In the genomic region with DNA sequence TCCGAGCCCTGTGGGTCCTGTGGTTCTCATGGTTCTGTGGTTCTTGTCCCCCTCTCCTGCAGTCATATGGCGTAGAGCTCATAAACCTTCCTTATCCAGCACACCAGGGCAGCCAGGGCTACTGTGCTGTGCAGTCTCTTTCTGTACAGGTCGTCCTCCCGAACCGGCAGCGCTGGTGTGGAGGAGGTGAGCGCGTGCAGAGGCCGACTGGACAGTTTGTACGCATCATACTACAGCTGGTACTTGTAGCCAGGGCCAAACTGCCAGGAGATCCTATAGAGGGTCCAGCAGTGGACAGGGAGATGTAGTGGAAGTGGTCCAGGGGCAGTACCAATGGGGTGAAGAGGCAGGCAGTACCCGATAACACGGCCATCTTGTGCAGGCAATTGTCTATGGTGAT, we compare ENCODE assay signal across 26 mouse cellular contexts. TPM values are rescaled to one million over a fixed set of nuclear protein-coding genes. Genes with fewer than 3 reads are reported as not detected.
DNase-seq lines count a peak whose midpoint lies in the region; ATAC-seq and TF ChIP-seq lines count a peak whose summit lies in the region.
"Had no signal": no experiment of that assay in that cellular context is flagged by ENCODE, and none has a peak within 500 bp of the region (broad histone marks: within the 10 kb centered on the region; RNA-seq: fewer than 3 reads in every experiment).

No protein-coding gene starts in this region.

- no peaks in the 10 kb centered on the region for H3K27me3 ChIP-seq in neural tube, embryonic 13.5 days
- no peaks in the 10 kb centered on the region for H3K27me3 ChIP-seq in neural tube, embryonic 15.5 days (replicated peaks)
- H3K27me3 ChIP-seq: CH12.LX; forebrain, embryonic 13.5 days; hindbrain, embryonic 15.5 days had no signal

- H3K4me3 ChIP-seq in gastrocnemius, adult 2 months: no peak overlapping the region
- H3K4me3 ChIP-seq in neural tube, embryonic 13.5 days: no peak overlapping the region
- H3K4me3 ChIP-seq in neural tube, embryonic 15.5 days (replicated peaks): no peak overlapping the region
- H3K4me3 ChIP-seq: forebrain, embryonic 10.5 days; forebrain, embryonic 13.5 days; heart, embryonic 12.5 days; heart, embryonic 15.5 days; hindbrain, embryonic 10.5 days; hindbrain, embryonic 15.5 days had no signal

- no peak overlapping the region for H3K27ac ChIP-seq in gastrocnemius, adult 2 months
- H3K27ac ChIP-seq in neural tube, embryonic 13.5 days (replicated peaks): peak overlapping the region; percentile 59; the same call in 1 of the 2 replicates
- H3K27ac ChIP-seq in neural tube, embryonic 15.5 days (replicated peaks): no peak overlapping the region; the same call in 1 of the 2 replicates
- H3K27ac ChIP-seq: forebrain, embryonic 10.5 days; forebrain, embryonic 13.5 days; heart, embryonic 15.5 days; hindbrain, embryonic 10.5 days had no signal

- no peak for TF ChIP-seq CTCF in gastrocnemius, adult 2 months (IDR thresholded peaks at IDR 0.05)

- DNase-seq in gastrocnemius, adult 2 months: peak; percentile 12
- no peak for DNase-seq in gastrocnemius, adult 8-10 months (ENCODE audit: low spot score in 2 of 2)
- DNase-seq in heart, adult 11 months: peak; percentile 89
- no peak for DNase-seq in heart, adult 8-10 months (ENCODE audit: low spot score)
- DNase-seq in urinary bladder, postnatal 4 days (ENCODE audit: low spot score in 2 of 2): no peak
- DNase-seq: adrenal gland, adult 2 months; adrenal gland, postnatal 36 days; B cell, adult 2 months; cerebellum, adult 18-20 months; cerebellum, adult 9-10 months; gastrocnemius, postnatal 25 days; heart, postnatal 10 days; heart, postnatal 36 days had no signal

- no peaks in the 10 kb centered on the region for H3K36me3 ChIP-seq in neural tube, embryonic 13.5 days
- no peaks in the 10 kb centered on the region for H3K36me3 ChIP-seq in neural tube, embryonic 15.5 days
- H3K36me3 ChIP-seq: forebrain, embryonic 10.5 days; G1E; heart, embryonic 12.5 days; heart, embryonic 15.5 days; hindbrain, embryonic 10.5 days; hindbrain, embryonic 15.5 days had no signal

- no peak overlapping the region for H3K4me2 ChIP-seq in neural tube, embryonic 13.5 days
- H3K4me2 ChIP-seq in neural tube, embryonic 15.5 days: no peak overlapping the region
- H3K4me2 ChIP-seq: forebrain, embryonic 13.5 days; heart, embryonic 12.5 days; heart, embryonic 15.5 days; hindbrain, embryonic 15.5 days had no signal

- peaks cover 33% of the 10 kb centered on the region for H3K4me1 ChIP-seq in neural tube, embryonic 13.5 days (replicated peaks)
- H3K4me1 ChIP-seq in neural tube, embryonic 15.5 days: peaks cover 25% of the 10 kb centered on the region

- H3K9me3 ChIP-seq in neural tube, embryonic 13.5 days: no peaks in the 10 kb centered on the region
- no peaks in the 10 kb centered on the region for H3K9me3 ChIP-seq in neural tube, embryonic 15.5 days (replicated peaks)
- H3K9me3 ChIP-seq: forebrain, embryonic 10.5 days; forebrain, embryonic 13.5 days; G1E; heart, embryonic 12.5 days; heart, embryonic 15.5 days; hindbrain, embryonic 10.5 days; hindbrain, embryonic 15.5 days had no signal

- H3K9ac ChIP-seq in neural tube, embryonic 13.5 days: no peak overlapping the region
- H3K9ac ChIP-seq in neural tube, embryonic 15.5 days (replicated peaks): no peak overlapping the region
- H3K9ac ChIP-seq: forebrain, embryonic 13.5 days; heart, embryonic 12.5 days; heart, embryonic 15.5 days; hindbrain, embryonic 15.5 days had no signal

- intact Hi-C loops in gastrocnemius, adult 2 months (cut with DNase I): no loop called here

- 87% methylated on average over 12 of the region's 12 CpGs for WGBS in neural tube, embryonic 13.5 days
- WGBS in neural tube, embryonic 15.5 days: 83% methylated on average over 12 of the region's 12 CpGs

- no peak for ATAC-seq in neural tube, embryonic 13.5 days (ENCODE audit: low read depth)
- no peak for ATAC-seq in neural tube, embryonic 15.5 days (ENCODE audit: low FRiP score)
- ATAC-seq: forebrain, embryonic 13.5 days; forebrain, embryonic 16.5 days; intestine, postnatal 0 days had no signal

RNA-seq across cellular contexts. Expression of gene Pld4, which starts 9.5 kb away (rescaled TPM):
- total RNA-seq in gastrocnemius, adult 2 months (2021): 1 to 10 TPM; 1.7 to 4.0 TPM
- total RNA-seq in gastrocnemius, adult 8-10 months (2022): 1 to 10 TPM in 3 of 4 experiments, under 1 TPM in 1; 0.48 to 2.5 (median 1.7) TPM
- 1 to 10 TPM; 3.4 to 8.1 (median 4.3) TPM for total RNA-seq in heart, adult 8-10 months (2022)
- polyA plus RNA-seq in neural tube, embryonic 13.5 days (2015; fragmentation: Nextera tagmentation; extraction: Ambion mirVana): 6.7 and 8.6 TPM in 2 replicates
- polyA plus RNA-seq in neural tube, embryonic 15.5 days (2015; fragmentation: Nextera tagmentation; extraction: Ambion mirVana): 8.4 and 42.0 TPM in 2 replicates

RNA-seq across cellular contexts. Expression of gene Cep170b, which starts 30.7 kb away (rescaled TPM):
- 10 to 100 TPM in 1 of 2 experiments, 1 to 10 TPM in 1; 9.8 to 13.6 TPM for total RNA-seq in gastrocnemius, adult 2 months (2021)
- 10 to 100 TPM in 3 of 4 experiments, 1 to 10 TPM in 1; 9.8 to 18.4 (median 12.5) TPM for total RNA-seq in gastrocnemius, adult 8-10 months (2022)
- total RNA-seq in heart, adult 8-10 months (2022): 10 to 100 TPM; 12.3 to 14.7 (median 13.4) TPM
- 23.7 and 26.9 TPM in 2 replicates for polyA plus RNA-seq in neural tube, embryonic 13.5 days (2015; fragmentation: Nextera tagmentation; extraction: Ambion mirVana)
- 34.7 and 43.3 TPM in 2 replicates for polyA plus RNA-seq in neural tube, embryonic 15.5 days (2015; fragmentation: Nextera tagmentation; extraction: Ambion mirVana)
- polyA plus RNA-seq: G1E had no signal

RNA-seq across cellular contexts. Expression of gene Ahnak2, which starts 51.5 kb away (rescaled TPM):
- total RNA-seq in gastrocnemius, adult 2 months (2021): 1 to 10 TPM; 5.0 to 8.5 TPM
- 1 to 10 TPM; 6.9 to 8.7 (median 7.6) TPM for total RNA-seq in gastrocnemius, adult 8-10 months (2022)
- 10 to 100 TPM; 19.3 to 24.6 (median 20.6) TPM for total RNA-seq in heart, adult 8-10 months (2022)
- 2.8 and 2.9 TPM in 2 replicates for polyA plus RNA-seq in neural tube, embryonic 13.5 days (2015; fragmentation: Nextera tagmentation; extraction: Ambion mirVana)
- polyA plus RNA-seq in neural tube, embryonic 15.5 days (2015; fragmentation: Nextera tagmentation; extraction: Ambion mirVana): 4.5 and 5.7 TPM in 2 replicates
- total RNA-seq: granulocyte monocyte progenitor cell, adult 5-6 weeks had no signal

RNA-seq across cellular contexts. Expression of gene Clba1, which starts 57.8 kb away (rescaled TPM):
- under 1 TPM; 0.20 to 0.36 TPM for total RNA-seq in gastrocnemius, adult 2 months (2021)
- total RNA-seq in gastrocnemius, adult 8-10 months (2022): under 1 TPM; 0.17 to 0.61 (median 0.45) TPM
- 1 to 10 TPM; 1.8 to 4.3 (median 2.4) TPM for total RNA-seq in heart, adult 8-10 months (2022)
- 20.2 and 21.1 TPM in 2 replicates for polyA plus RNA-seq in neural tube, embryonic 13.5 days (2015; fragmentation: Nextera tagmentation; extraction: Ambion mirVana)
- 19.6 and 21.1 TPM in 2 replicates for polyA plus RNA-seq in neural tube, embryonic 15.5 days (2015; fragmentation: Nextera tagmentation; extraction: Ambion mirVana)

Comparison
In these comparisons a context has a peak if more than half of its experiments do, and no peak if none do; other contexts are left out.
1. DNase-seq: peak in gastrocnemius, adult 2 months (single experiment) and heart, adult 11 months (single experiment); none in gastrocnemius, adult 8-10 months (0 of 2), heart, adult 8-10 months (single experiment) and urinary bladder, postnatal 4 days (0 of 2).